Mouse (Mus musculus) brain, embryonic 14.5 days (tissue): ENCODE measurements around the gene St8sia2.

Source experiments
- CTCF ChIP-seq: fragments of 200-500 bp; IDR thresholded peaks from 2 replicates; pipeline ENCODE4 v1.5.1; 2012; ENCODE audit warnings: inconsistent platforms, mild to moderate bottlenecking, moderate library complexity, borderline replicate concordance; ENCODE audit not compliant: insufficient read depth, insufficient read length; ENCODE audit errors: extremely low read depth
- POLR2A ChIP-seq: fragments of 200-500 bp; IDR thresholded peaks from 2 replicates; pipeline ENCODE4 v1.6.1; 2012; ENCODE audit warnings: mild to moderate bottlenecking, inconsistent platforms, borderline replicate concordance; ENCODE audit not compliant: poor library complexity, insufficient read depth, insufficient read length, severe bottlenecking; ENCODE audit errors: extremely low read depth

DNA sequence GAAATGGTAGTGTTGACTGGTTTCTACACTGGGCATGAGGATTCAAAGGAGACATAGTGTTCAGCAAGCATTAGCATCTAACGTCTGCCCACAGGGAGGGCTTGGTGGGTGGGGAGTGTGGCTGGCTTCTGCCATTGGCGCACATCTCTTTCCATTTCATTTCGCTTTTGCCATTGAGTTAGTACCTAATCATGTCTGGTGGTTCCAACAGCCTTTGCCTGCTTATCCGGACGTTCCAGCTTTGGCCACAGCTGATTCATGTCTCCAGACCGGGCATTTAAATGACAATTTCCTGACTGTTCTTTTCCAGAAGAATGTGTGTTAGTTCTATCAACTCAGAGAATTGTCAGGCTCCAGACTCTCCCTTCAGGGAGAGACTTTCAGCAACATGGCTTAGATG is 47.6 kb upstream of the St8sia2 start:
- TF ChIP-seq POLR2A, result no peak
- TF ChIP-seq CTCF, result no peak
